Mouse (Mus musculus) kidney, postnatal 0 days (tissue): ENCODE measurements around the gene Fmnl2. TPM values are rescaled to one million over a fixed set of nuclear protein-coding genes. Genes with fewer than 3 reads are reported as not detected.

Source experiments
- ATAC-seq: fragments of 200-750 bp; cut with Nextera tagmentation; replicated peaks from 2 replicates; pipeline ENCODE4 v1.8.0; 2017; ENCODE audit warnings: low read depth, moderate number of reproducible peaks, moderate TSS enrichment, moderate library complexity; ENCODE audit not compliant: low FRiP score
- DNase-seq: peaks from one replicate; pipeline ENCODE4 v3.0.0-alpha.2; 2016; ENCODE audit warnings: low spot score
- H3K27ac ChIP-seq: fragments of 300-500 bp; sonication (generic); 2 replicates; pipeline ENCODE4 v1.5.1; 2014; ENCODE audit warnings: mild to moderate bottlenecking
- H3K27me3 ChIP-seq: fragments of 300-500 bp; sonication (generic); 2 replicates; pipeline ENCODE4 v1.6.1; 2014; ENCODE audit warnings: low read length, mixed read lengths; ENCODE audit not compliant: insufficient read depth
- H3K36me3 ChIP-seq: fragments of 300-500 bp; sonication (generic); 2 replicates; pipeline ENCODE4 v1.6.1; 2014; ENCODE audit warnings: low read length, mixed read lengths; ENCODE audit not compliant: insufficient read depth
- H3K4me1 ChIP-seq: fragments of 300-500 bp; sonication (generic); replicated peaks from 2 replicates; pipeline ENCODE4 v1.6.1; 2014; ENCODE audit warnings: antibody characterized with exemption, low read length, mixed read lengths; ENCODE audit not compliant: insufficient read depth
- H3K4me2 ChIP-seq: fragments of 300-500 bp; sonication (generic); 2 replicates; pipeline ENCODE4 v1.6.1; 2014; ENCODE audit warnings: mild to moderate bottlenecking, low read length, moderate library complexity, mixed read lengths
- H3K4me3 ChIP-seq: fragments of 300-500 bp; sonication (generic); replicated peaks from 2 replicates; pipeline ENCODE4 v1.5.1; 2014; ENCODE audit warnings: low read depth, low read length
- H3K9ac ChIP-seq: fragments of 300-500 bp; sonication (generic); 2 replicates; pipeline ENCODE4 v1.6.1; 2014; ENCODE audit warnings: low read depth, low read length
- H3K9me3 ChIP-seq: fragments of 300-500 bp; sonication (generic); replicated peaks from 2 replicates; pipeline ENCODE4 v1.6.1; 2016; ENCODE audit warnings: low read length, inconsistent platforms, mixed read lengths
- CTCF ChIP-seq: IDR thresholded peaks from 2 replicates; pipeline ENCODE4 v1.5.1; 2016; ENCODE audit warnings: antibody characterized with exemption, low read depth, mild to moderate bottlenecking, moderate library complexity
- WGBS: fragments of 180-500 bp; shearing (Covaris S2); extraction: QIAGEN DNeasy Blood & Tissue Kit; methylation state at CpG from one replicate; pipeline ENCODE4 v1.1.7; 2014; 5-methylcytosine and 5-hydroxymethylcytosine counted together
- polyA plus RNA-seq: library from polyadenylated mRNA; unstranded; fragments of >200 nt; fragmentation: Nextera tagmentation; extraction: Ambion mirVana; gene quantifications from 2 replicates; pipeline ENCODE4 v1.2.1, GENCODE M21; 2015

Fmnl2 gene
- polyA plus RNA-seq, 1 experiment from 2014 or later: 8.5 TPM

DNA sequence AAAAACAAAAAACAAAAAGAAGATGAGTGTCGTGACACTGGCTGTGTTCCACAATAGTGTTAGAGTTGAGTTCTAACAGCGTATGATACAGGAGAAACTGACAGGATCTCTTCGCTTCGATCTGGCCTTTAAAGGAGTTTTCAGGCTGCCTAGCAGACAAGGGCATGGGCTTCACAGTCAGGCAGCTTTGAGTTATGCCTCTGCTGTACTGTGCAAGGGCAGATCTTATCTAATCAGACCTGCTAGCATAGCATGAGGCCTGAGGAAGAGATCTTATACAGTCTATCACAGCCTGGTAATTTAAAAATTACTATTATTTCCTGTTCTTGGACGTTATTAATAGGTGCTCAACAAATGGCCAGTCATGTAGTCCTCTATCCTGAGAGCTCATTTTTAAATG is 86.9 kb downstream of the Fmnl2 start:
- 53% methylated on average over 5 of the region's 5 CpGs for WGBS
- Histone ChIP-seq H3K4me3 (no peak overlapping the region), H3K4me2 (no peak overlapping the region), H3K4me1 (peaks cover 8% of the 10 kb centered on the region), H3K36me3 (no peaks in the 10 kb centered on the region), H3K9me3 (no peaks in the 10 kb centered on the region), H3K27ac (0 out of 2 replicates have a peak overlapping the region, but pooled peaks have one; percentile 28), H3K9ac (no peak overlapping the region), H3K27me3 (no peaks in the 10 kb centered on the region)
- no peak for ATAC-seq
- TF ChIP-seq CTCF: no peak
- no peak for DNase-seq

DNA sequence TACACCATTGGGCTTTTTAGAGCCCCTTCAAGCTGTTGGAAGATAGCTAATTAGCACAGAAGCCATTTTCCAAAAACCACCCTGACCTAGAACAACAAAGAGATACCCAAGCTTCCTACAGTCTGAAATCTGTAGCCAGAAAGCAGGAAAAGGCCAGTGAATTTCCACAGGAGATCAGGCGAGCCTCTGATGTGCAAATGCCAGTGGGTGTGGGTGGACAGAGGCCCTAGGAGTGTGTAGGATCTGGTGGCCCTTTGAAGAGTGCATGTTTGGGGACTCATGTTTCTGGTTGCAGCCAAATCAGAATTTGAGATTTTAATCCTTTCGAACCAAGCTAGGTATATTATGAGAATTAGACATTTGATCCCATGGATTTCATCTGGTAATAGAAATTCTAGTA is 88.4 kb downstream of the Fmnl2 start:
- DNase-seq (no peak), ATAC-seq (no peak)
- no peaks in the 10 kb centered on the region for H3K36me3 ChIP-seq
- H3K4me1 ChIP-seq: peaks cover 4% of the 10 kb centered on the region
- no peak overlapping the region for H3K4me2 ChIP-seq
- 68% methylated on average over 2 of the region's 2 CpGs for WGBS
- H3K27me3 ChIP-seq: no peaks in the 10 kb centered on the region
- no peak overlapping the region for H3K4me3 ChIP-seq
- no peak overlapping the region for H3K9ac ChIP-seq
- H3K9me3 ChIP-seq: no peaks in the 10 kb centered on the region
- no peak for TF ChIP-seq CTCF
- no peak overlapping the region for H3K27ac ChIP-seq

- DNase-seq (no peak), ATAC-seq (no peak)
- no peak overlapping the region for H3K4me3 ChIP-seq
- no peaks in the 10 kb centered on the region for H3K9me3 ChIP-seq
- H3K9ac ChIP-seq: no peak overlapping the region
- TF ChIP-seq CTCF: no peak
- no peaks in the 10 kb centered on the region for H3K36me3 ChIP-seq
- H3K4me2 ChIP-seq: no peak overlapping the region
- no peaks in the 10 kb centered on the region for H3K27me3 ChIP-seq
- 80% methylated on average over 11 of the region's 11 CpGs for WGBS
- H3K4me1 ChIP-seq: peaks cover 4% of the 10 kb centered on the region
- H3K27ac ChIP-seq: no peak overlapping the region
Observed at GRCm38 (mm10) chr2:52946524-52947186, 89.0 kb downstream of the Fmnl2 start.

- H3K9ac ChIP-seq: no peak overlapping the region
- peaks cover 4% of the 10 kb centered on the region; the same call in 1 of the 2 replicates for H3K4me1 ChIP-seq
Observed at GRCm38 (mm10) chr2:52948406-52948805, 90.7 kb downstream of the Fmnl2 start.

DNA sequence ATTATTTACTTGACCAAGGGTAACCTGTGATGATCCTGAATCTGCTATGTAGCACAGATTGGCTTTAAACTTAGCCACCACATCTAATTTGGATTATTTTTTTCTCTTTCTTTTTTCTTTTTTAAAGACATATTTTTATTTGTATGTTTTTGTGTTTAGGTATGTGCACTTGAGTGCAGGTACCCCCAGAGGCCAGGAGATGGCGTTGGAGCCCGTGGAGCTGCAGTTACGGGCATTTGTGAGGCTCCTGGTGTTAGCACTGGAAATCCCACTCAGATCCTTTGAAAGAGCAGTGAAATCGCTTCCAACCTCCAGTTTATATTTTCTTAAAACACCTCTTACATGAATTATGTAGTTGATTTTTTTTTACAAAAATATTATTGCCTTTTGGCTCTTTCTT is 91.9 kb downstream of the Fmnl2 start:
- 94% methylated on average over 4 of the region's 4 CpGs for WGBS
- Histone ChIP-seq H3K4me2 (no peak overlapping the region), H3K27me3 (no peaks in the 10 kb centered on the region), H3K4me1 (no peaks in the 10 kb centered on the region), H3K9me3 (no peaks in the 10 kb centered on the region), H3K27ac (no peak overlapping the region), H3K4me3 (no peak overlapping the region), H3K9ac (no peak overlapping the region), H3K36me3 (no peaks in the 10 kb centered on the region)
- no peak for DNase-seq
- TF ChIP-seq CTCF: peak; percentile 23; the same call in 1 of the 2 replicates
- no peak for ATAC-seq

More at GRCm38 (mm10) chr2:52948406-52948805, 90.7 kb downstream of the Fmnl2 start:
- Histone ChIP-seq H3K27ac (no peak overlapping the region), H3K27me3 (no peaks in the 10 kb centered on the region), H3K36me3 (no peaks in the 10 kb centered on the region), H3K4me2 (no peak overlapping the region), H3K4me3 (no peak overlapping the region), H3K9me3 (no peaks in the 10 kb centered on the region)
- DNase-seq (no peak), ATAC-seq (no peak)
- TF ChIP-seq CTCF: no peak
- 100% methylated on average over 3 of the region's 3 CpGs for WGBS

DNA sequence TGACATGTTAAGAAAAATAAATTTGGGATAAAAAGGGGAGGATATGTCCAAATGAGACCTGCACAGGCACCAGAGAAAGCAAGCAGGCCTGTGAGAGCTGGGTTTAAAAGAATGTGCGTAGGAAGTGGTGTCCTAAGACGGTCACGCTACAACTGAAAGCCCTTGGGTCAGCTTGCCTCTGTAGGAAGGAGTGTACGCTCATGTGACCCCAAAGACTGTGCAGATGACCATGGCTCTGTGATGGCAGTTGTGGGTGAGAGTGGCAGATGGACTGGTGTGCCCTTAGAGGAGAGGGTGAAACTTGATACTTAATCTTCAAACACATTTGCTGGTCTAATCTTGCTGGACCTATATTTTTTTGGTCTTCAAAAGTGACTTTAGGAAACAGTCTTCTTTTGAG is 92.6 kb downstream of the Fmnl2 start:
- no peak for ATAC-seq

More for the DNA sequence above, 92.6 kb downstream of the Fmnl2 start:
- no peaks in the 10 kb centered on the region for H3K9me3 ChIP-seq
- H3K27ac ChIP-seq: no peak overlapping the region
- TF ChIP-seq CTCF: no peak
- H3K36me3 ChIP-seq: no peaks in the 10 kb centered on the region
- H3K9ac ChIP-seq: no peak overlapping the region
- H3K4me2 ChIP-seq: no peak overlapping the region
- peak; percentile 50 for DNase-seq
- H3K27me3 ChIP-seq: no peaks in the 10 kb centered on the region
- no peaks in the 10 kb centered on the region for H3K4me1 ChIP-seq
- no peak overlapping the region for H3K4me3 ChIP-seq
- WGBS: 62% methylated on average over 4 of the region's 4 CpGs
